Mouse (Mus musculus) liver, adult 2 months (tissue): ENCODE data around the gene Strn4. TPM values are rescaled to one million over a fixed set of nuclear protein-coding genes. Genes with fewer than 3 reads are reported as not detected.

Source experiments
- DNase-seq: peaks from one replicate; pipeline ENCODE4 v3.0.0-alpha.2; 2011; ENCODE audit warnings: low read depth, low spot score; ENCODE audit errors: extremely low read depth
- H3K27ac ChIP-seq: fragments of 200-500 bp; replicated peaks from 2 replicates; pipeline ENCODE4 v1.5.1; 2012; ENCODE audit warnings: low read depth, mild to moderate bottlenecking, control low read depth, inconsistent platforms, low read length; ENCODE audit not compliant: insufficient read depth
- H3K27me3 ChIP-seq: fragments of 200-500 bp; 2 replicates; pipeline ENCODE4 v1.6.1; 2012; ENCODE audit warnings: mild to moderate bottlenecking, moderate library complexity, low read length, inconsistent platforms; ENCODE audit not compliant: control insufficient read depth, insufficient read depth
- H3K36me3 ChIP-seq: fragments of 200-500 bp; 2 replicates; pipeline ENCODE4 v1.6.1; 2012; ENCODE audit warnings: low read length, inconsistent platforms; ENCODE audit not compliant: control insufficient read depth, insufficient read depth
- H3K4me1 ChIP-seq: fragments of 200-500 bp; 2 replicates; pipeline ENCODE4 v1.6.1; 2011; ENCODE audit warnings: low read length; ENCODE audit not compliant: control insufficient read depth, insufficient read depth
- H3K4me3 ChIP-seq: fragments of 200-500 bp; 2 replicates; pipeline ENCODE4 v1.5.1; 2011; ENCODE audit warnings: low read depth, mild to moderate bottlenecking, control low read depth, low read length, moderate library complexity; ENCODE audit not compliant: insufficient read depth
- H3K79me2 ChIP-seq: fragments of 200-500 bp; 2 replicates; pipeline ENCODE4 v1.6.1; 2012; ENCODE audit warnings: inconsistent platforms, mild to moderate bottlenecking, low read length, moderate library complexity; ENCODE audit not compliant: control insufficient read depth, insufficient read depth
- H3K9ac ChIP-seq: fragments of 200-500 bp; 2 replicates; pipeline ENCODE4 v1.6.1; 2012; ENCODE audit warnings: low read depth, mild to moderate bottlenecking, control low read depth, inconsistent platforms, low read length
- CTCF ChIP-seq: fragments of 200-500 bp; IDR thresholded peaks from 2 replicates; pipeline ENCODE4 v1.5.1; 2011; ENCODE audit warnings: low read depth, low read length, control low read depth
- POLR2A ChIP-seq: fragments of 200-500 bp; IDR thresholded peaks from 2 replicates; pipeline ENCODE4 v1.6.1; 2011; ENCODE audit warnings: low read length, control low read depth; ENCODE audit not compliant: insufficient read depth; ENCODE audit errors: extremely low read depth
- WGBS: fragments of 180-500 bp; shearing (Covaris S2); methylation state at CpG from one replicate; pipeline ENCODE4 v1.1.7; 2018; 5-methylcytosine and 5-hydroxymethylcytosine counted together
- polyA plus RNA-seq: library from polyadenylated mRNA; depleted of rRNA; stranded (reverse); fragments of >200 nt; gene quantifications from 2 replicates; pipeline ENCODE4 v1.2.3, GENCODE M21; 2012; rRNA removed
- total RNA-seq: library from RNA; depleted of rRNA; stranded (reverse); fragments of >200 nt; gene quantifications from 2 replicates; pipeline ENCODE4 v1.2.3, GENCODE M21; 2014; rRNA removed

The Strn4 gene
- total and polyA plus RNA-seq, 2 experiments = 18.7 to 52.7 TPM

DNA sequence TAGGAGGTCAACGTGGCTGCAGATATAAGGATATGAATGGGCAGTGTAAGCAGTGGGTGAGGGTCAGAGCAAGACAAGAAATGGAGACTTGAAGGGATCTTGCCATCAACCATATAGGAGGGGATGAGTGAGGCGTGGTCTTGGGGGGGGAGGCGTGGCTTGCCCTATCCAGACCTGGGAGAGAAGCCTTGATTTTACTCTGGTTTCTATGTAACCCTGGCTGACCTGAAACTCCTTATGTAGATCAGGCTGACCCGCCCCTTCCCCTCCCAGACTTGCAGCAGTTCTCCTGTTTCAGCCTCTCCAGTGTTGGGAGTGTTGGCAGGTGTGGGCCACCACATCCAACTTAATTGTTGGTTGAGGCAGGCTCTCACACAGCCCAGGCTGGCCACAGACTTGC lies 68.6 kb downstream of the Strn4 start:
- TF ChIP-seq CTCF (no peak), POLR2A (no peak)
- Histone ChIP-seq H3K79me2 (no peaks in the 10 kb centered on the region), H3K4me3 (no peak overlapping the region), H3K36me3 (no peaks in the 10 kb centered on the region), H3K4me1 (no peaks in the 10 kb centered on the region), H3K27ac (no peak overlapping the region), H3K27me3 (peaks cover 16% of the 10 kb centered on the region), H3K9ac (no peak overlapping the region)
- WGBS = 87% methylated on average over 4 of the region's 4 CpGs
- DNase-seq = no peak

- no peaks in the 10 kb centered on the region for H3K79me2 ChIP-seq
- no peaks in the 10 kb centered on the region for H3K4me1 ChIP-seq
- WGBS = 23% methylated on average over 93 of the region's 95 CpGs
- H3K9ac ChIP-seq = no peak overlapping the region
- H3K27ac ChIP-seq = no peak overlapping the region
- peak overlapping the region; percentile 45; the same call in 1 of the 2 replicates for H3K4me3 ChIP-seq
- H3K36me3 ChIP-seq = no peaks in the 10 kb centered on the region
- DNase-seq = no peak
- H3K27me3 ChIP-seq = peaks cover 16% of the 10 kb centered on the region
- TF ChIP-seq CTCF (no peak), POLR2A (no peak)
Observed at GRCm38 (mm10) chr7:16885271-16885776, 69.6 kb downstream of the Strn4 start.

DNA sequence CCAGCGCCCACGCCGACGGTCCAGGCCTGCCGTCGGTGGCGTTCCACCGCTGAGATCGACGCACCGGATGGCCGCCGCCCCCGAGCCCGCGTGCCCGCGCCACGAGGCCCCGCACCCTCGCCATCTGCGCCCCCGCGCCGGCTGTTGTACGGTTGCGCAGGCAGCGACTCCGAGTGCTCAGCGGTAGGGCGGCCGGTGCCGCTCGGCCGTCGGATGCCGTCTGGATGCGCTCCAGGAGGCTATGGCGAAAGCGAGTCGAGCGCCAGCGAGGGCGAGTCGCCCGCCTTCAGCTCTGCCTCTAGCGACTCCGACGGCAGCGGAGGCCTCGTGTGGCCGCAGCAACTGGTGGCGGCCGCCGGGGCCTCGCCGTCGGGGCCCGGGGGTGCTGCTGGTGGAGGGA lies 70.2 kb downstream of the Strn4 start:
- no peak for DNase-seq
- TF ChIP-seq POLR2A (no peak), CTCF (no peak)
- no peaks in the 10 kb centered on the region for H3K36me3 ChIP-seq
- H3K9ac ChIP-seq = no peak overlapping the region
- H3K27me3 ChIP-seq = peaks cover 16% of the 10 kb centered on the region
- no peaks in the 10 kb centered on the region for H3K4me1 ChIP-seq
- H3K27ac ChIP-seq = no peak overlapping the region
- 57% methylated on average over 59 of the region's 59 CpGs for whole genome bisulfite sequencing
- H3K79me2 ChIP-seq = no peaks in the 10 kb centered on the region
- H3K4me3 ChIP-seq = no peak overlapping the region

Other genes with a start within 250 kb of the Strn4 start
- 30.4 and 38.9 TPM in 2 replicates for gene Arhgap35, start 200.9 kb upstream of the Strn4 start, total RNA-seq
- gene Arhgap35, start 200.9 kb upstream of the Strn4 start, polyA plus RNA-seq = 20.7 and 22.2 TPM in 2 replicates
- not detected in 2 replicates for gene Ceacam15, start 140.2 kb upstream of the Strn4 start, total RNA-seq
- not detected in 2 replicates for gene Ceacam15, start 140.2 kb upstream of the Strn4 start, polyA plus RNA-seq
- gene Ceacam9, start 94.0 kb upstream of the Strn4 start, total RNA-seq = not detected in 2 replicates
- gene Ceacam9, start 94.0 kb upstream of the Strn4 start, polyA plus RNA-seq = not detected in 2 replicates
- 116 and 134 TPM in 2 replicates for gene Ap2s1, start 77.5 kb upstream of the Strn4 start, total RNA-seq
- 171 and 195 TPM in 2 replicates for gene Ap2s1, start 77.5 kb upstream of the Strn4 start, polyA plus RNA-seq
- 1.8 and 3.4 TPM in 2 replicates for gene Slc1a5, start 34.5 kb upstream of the Strn4 start, total RNA-seq
- gene Slc1a5, start 34.5 kb upstream of the Strn4 start, polyA plus RNA-seq = 2.6 and 4.2 TPM in 2 replicates
- 5.5 and 6.3 TPM in 2 replicates for gene Fkrp, start 843 bp downstream of the Strn4 start, total RNA-seq
- gene Fkrp, start 843 bp downstream of the Strn4 start, polyA plus RNA-seq = 14.3 and 15.3 TPM in 2 replicates
- gene Prkd2, start 27.0 kb downstream of the Strn4 start, total RNA-seq = 2.5 and 5.1 TPM in 2 replicates
- gene Prkd2, start 27.0 kb downstream of the Strn4 start, polyA plus RNA-seq = 7.8 and 11.7 TPM in 2 replicates
- under 0.01 and 0.20 TPM in 2 replicates for gene Dact3, start 59.4 kb downstream of the Strn4 start, total RNA-seq
- 0.52 and 0.64 TPM in 2 replicates for gene Dact3, start 59.4 kb downstream of the Strn4 start, polyA plus RNA-seq
- gene Gng8, start 75.9 kb downstream of the Strn4 start, total RNA-seq = not detected in 2 replicates
- 0.25 and 0.26 TPM in 2 replicates for gene Gng8, start 75.9 kb downstream of the Strn4 start, polyA plus RNA-seq
- 0.07 and 0.09 TPM in 2 replicates for gene Ptgir, start 90.6 kb downstream of the Strn4 start, total RNA-seq
- 0.09 and 0.33 TPM in 2 replicates for gene Ptgir, start 90.6 kb downstream of the Strn4 start, polyA plus RNA-seq
- 64.9 and 77.4 TPM in 2 replicates for gene Calm3, start 108.2 kb downstream of the Strn4 start, total RNA-seq
- 72.0 and 78.1 TPM in 2 replicates for gene Calm3, start 108.2 kb downstream of the Strn4 start, polyA plus RNA-seq
- under 0.01 and 0.07 TPM in 2 replicates for gene Pnmal2, start 128.8 kb downstream of the Strn4 start, total RNA-seq
- gene Pnmal2, start 128.8 kb downstream of the Strn4 start, polyA plus RNA-seq = 0.02 and 0.10 TPM in 2 replicates
- not detected in 2 replicates for gene Pnmal1, start 143.8 kb downstream of the Strn4 start, total RNA-seq
- gene Pnmal1, start 143.8 kb downstream of the Strn4 start, polyA plus RNA-seq = not detected in 2 replicates
- gene Gm42372, start 167.2 kb downstream of the Strn4 start, total RNA-seq = 0.07 TPM in 1 of 2 replicates, not detected in the other
- not detected in 2 replicates for gene Gm42372, start 167.2 kb downstream of the Strn4 start, polyA plus RNA-seq
- 0.40 and 0.46 TPM in 2 replicates for gene Ccdc8, start 176.8 kb downstream of the Strn4 start, total RNA-seq
- 0.21 and 0.35 TPM in 2 replicates for gene Ccdc8, start 176.8 kb downstream of the Strn4 start, polyA plus RNA-seq
- 24.2 and 39.9 TPM in 2 replicates for gene Ppp5c, start 212.0 kb downstream of the Strn4 start, total RNA-seq
- gene Ppp5c, start 212.0 kb downstream of the Strn4 start, polyA plus RNA-seq = 93.2 and 112 TPM in 2 replicates
- gene Hif3a, start 246.5 kb downstream of the Strn4 start, total RNA-seq = 0.07 and 0.09 TPM in 2 replicates
- gene Hif3a, start 246.5 kb downstream of the Strn4 start, polyA plus RNA-seq = 0.01 and 0.05 TPM in 2 replicates